Mouse (Mus musculus): ENCODE data around the gene Dcaf17.

Gene Dcaf17

DNA sequence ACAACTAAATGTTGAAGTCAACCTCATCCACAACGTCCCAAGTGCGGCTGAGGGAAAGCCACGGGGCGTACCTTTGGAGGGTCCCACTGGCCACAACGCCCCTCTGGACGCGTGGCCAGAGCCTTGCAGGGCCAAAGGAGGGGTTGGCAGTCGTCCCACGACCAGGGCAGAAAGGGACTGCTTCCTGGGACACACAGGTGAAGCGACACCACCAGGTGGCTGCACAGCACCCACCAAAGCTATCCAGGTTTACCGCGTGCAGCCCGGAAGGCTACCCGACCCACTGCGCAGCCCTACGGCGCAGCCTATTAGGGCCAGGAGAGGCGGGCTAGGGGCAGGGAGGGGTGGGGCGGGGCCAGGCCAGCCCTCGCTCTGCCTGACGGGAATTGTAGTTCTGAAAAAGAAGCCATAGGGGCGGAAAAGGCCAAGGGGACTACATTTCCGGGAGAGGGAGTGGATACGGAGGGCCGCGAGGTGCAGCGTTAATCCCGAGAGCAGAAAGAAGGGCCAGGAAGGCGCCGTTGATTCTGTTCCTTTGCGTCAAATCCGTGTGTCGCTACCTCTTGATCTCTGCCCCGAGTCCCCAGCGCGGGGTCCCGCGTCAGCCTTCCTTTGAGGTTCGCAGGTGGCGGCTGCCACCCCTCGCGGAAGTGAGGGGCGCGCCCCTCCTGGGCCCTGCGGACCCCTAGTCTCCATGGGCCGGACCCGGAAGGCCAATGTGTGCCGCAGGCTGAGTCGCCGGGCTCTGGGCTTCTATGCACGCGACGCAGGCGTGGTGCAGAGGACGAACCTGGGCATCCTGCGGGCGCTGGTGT, at the start of gene Dcaf17, which contains the start of gene Mettl8:
Gene Dcaf17 (plus strand): TSS at position 29 of the 815 bp plus-strand sequence.
Gene Mettl8 (minus strand): TSS at position 284 of the 815 bp plus-strand sequence.
- DNase-seq, result peak; percentile 94

GRCm38 (mm10) chr2:71011816-71012215, 43.3 kb upstream of the Dcaf17 start:
- DNase-seq, result no peak

- no peak for DNase-seq
Measured at GRCm38 (mm10) chr2:71013521-71013920, 41.6 kb upstream of the Dcaf17 start.

DNA sequence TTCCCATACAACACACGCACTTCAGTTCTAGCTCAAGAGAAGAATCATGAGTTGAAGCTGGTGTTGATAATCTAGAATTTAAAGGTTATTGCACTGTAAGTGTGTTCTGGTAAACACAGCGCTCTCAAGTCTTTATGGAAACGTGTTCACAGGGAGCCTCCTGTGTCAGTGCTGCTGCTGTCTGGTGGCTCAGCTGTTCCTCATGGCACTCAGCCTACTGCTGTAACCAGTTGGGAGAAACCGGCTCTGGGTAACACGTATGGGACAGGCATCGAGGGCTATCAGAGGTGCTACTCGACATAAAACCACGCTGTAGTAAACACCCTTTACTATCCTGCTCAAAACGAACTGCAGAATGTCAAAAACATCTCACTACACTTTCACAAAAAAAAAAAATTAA, 35.9 kb upstream of the Dcaf17 start:
- DNase-seq, result no peak

- no peak for DNase-seq
Measured at GRCm38 (mm10) chr2:71019704-71020375, 35.3 kb upstream of the Dcaf17 start.

DNA sequence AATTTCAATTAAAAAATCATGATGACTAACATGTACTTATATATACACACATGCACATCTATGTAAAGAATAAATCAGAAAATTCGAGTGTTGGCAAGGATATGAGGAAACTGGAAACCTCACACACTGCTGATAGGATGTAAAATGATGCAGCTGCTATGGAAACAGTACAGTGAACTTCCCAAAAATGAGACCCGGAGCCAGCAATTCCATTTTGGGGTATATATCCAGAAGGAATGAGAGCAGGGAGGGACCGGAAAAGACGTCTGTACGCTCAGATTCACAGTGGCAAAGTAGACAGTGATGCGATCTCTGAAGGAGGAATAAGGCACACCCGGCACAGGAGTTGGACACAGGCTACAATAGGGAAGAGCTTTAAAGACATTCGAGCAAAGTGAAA, 34.5 kb upstream of the Dcaf17 start:
- DNase-seq, result no peak

GRCm38 (mm10) chr2:71022991-71023390, 32.1 kb upstream of the Dcaf17 start:
- no peak for DNase-seq

- no peak for DNase-seq
Measured at GRCm38 (mm10) chr2:71023986-71024385, 31.1 kb upstream of the Dcaf17 start.

GRCm38 (mm10) chr2:71025576-71026315, 29.4 kb upstream of the Dcaf17 start:
- DNase-seq, result peak; percentile 89

GRCm38 (mm10) chr2:71026787-71027186, 28.3 kb upstream of the Dcaf17 start:
- DNase-seq, result peak; percentile 42

DNA sequence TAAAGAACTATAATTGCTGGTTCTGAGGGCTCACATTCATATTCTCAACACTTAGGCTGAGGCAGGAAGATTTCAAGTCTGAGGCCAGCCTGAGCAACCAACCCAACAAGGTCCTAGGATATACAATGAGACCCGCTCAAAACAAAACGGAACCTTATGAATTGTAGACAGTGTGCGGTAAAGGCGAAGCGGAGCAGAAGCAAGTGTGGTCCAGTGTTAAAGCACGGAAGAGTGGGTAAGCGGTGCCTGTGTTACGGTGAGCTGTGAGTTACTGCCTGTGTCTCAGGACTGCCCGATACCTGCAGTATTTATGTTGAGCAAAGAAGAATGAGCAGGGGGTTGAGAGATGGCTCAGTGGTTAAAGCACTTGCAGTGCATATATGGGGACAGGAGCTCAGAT, 27.5 kb upstream of the Dcaf17 start:
- DNase-seq, result no peak

GRCm38 (mm10) chr2:71030663-71031062, 24.5 kb upstream of the Dcaf17 start:
- no peak for DNase-seq

GRCm38 (mm10) chr2:71031973-71032794, 22.9 kb upstream of the Dcaf17 start:
- DNase-seq, result no peak

DNA sequence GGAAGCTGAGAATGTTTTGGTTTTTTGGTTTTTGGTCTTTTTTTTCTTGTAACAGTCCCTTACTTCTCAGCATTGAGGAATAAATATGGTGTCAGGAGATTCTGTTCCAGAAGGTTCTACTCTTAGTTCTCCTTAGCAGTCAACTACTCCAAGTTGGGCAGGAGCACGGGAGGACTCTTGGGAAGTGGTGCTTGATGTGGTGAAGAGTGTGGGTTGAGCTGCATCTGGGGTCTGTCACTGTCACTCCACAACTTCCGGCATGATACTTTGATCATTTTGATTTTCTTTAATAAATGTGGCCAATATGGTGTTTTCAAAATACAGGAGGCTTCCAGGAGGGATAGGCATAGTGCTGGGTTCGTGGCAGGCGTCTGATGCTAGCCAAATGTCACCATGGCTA, 22.1 kb upstream of the Dcaf17 start:
- DNase-seq, result no peak

GRCm38 (mm10) chr2:71033987-71034386, 21.1 kb upstream of the Dcaf17 start:
- DNase-seq, result no peak

- no peak for DNase-seq
Measured at GRCm38 (mm10) chr2:71037447-71037846, 17.7 kb upstream of the Dcaf17 start.

- DNase-seq, result peak; percentile 90
Measured at GRCm38 (mm10) chr2:71039522-71040121, 15.5 kb upstream of the Dcaf17 start.

GRCm38 (mm10) chr2:71046151-71046550, 9.0 kb upstream of the Dcaf17 start:
- no peak for DNase-seq

DNA sequence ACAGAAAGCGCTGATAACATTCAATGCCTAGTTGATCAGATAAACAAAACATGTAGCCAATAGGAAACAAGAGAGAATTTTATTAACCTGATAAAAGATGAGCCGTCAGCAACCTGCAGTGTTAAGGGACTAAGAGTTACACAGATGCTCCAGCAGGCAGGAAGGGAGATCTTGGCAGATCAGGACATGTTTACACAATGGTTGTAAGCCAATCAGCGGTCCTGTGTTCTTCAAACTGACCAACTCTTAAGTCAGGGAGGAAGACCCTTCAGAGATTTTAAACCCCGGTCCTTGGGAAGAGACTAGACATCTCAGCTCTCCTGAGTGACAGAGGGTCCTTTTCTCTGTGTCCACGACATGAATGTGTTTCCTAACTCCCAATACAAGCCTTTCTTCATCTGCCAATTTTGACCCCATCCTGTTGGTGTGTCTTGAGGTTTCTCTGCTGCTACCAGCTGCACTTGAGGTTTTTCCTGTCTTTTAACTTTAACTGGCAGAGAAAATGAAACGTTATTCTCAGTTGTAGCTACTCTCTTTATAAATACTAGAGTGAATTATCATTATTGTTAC, 8.3 kb upstream of the Dcaf17 start:
- no peak for DNase-seq

- no peak for DNase-seq
Measured at GRCm38 (mm10) chr2:71048896-71049295, 6.2 kb upstream of the Dcaf17 start.

DNA sequence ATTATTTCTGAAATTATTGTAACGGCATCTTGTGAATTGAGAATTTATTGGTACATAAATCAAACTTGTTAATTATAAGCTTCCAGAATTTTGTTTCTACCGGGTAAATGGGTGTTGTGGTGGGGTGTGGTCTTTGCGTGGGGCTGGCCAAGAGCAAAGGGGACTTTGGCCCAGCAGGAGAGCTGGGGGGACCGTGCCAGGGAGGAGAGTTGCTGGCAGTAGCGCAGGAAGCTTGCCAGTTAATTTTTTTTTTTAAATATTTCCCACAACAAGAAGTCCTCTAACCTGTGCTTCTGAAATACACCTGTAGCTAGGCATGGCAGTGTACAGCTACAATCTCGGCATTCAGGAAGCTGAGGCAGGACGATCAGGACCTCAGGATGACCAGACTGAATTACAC, 4.6 kb upstream of the Dcaf17 start:
- peak; percentile 79 for DNase-seq

DNA sequence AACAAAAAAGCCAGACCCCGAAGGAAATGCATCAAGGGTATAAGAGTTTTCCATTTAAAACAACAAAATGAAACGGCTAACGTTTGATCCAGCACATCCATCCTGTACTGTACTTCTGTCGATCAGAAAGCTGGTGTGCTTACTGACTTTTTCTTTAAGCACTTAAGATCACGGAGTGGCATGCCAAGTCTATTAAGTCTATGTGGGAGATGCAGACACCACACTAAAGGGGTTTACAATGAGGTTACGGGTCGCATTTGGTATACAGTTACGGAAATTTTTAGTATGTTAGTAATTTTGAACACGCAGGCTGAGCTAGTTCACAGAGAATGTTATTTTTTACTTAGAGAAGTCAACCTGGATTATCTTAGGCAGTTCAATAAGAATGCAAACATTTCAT, 412 bp upstream of the Dcaf17 start:
- no peak for DNase-seq
